Mouse (Mus musculus) midbrain, embryonic 15.5 days (tissue): ENCODE data around the gene Nrxn2. TPM values are rescaled to one million over a fixed set of nuclear protein-coding genes. Genes with fewer than 3 reads are reported as not detected.

Experiments
- ATAC-seq: fragments of 200-750 bp; cut with Nextera tagmentation; replicated peaks from 2 replicates; pipeline ENCODE4 v1.8.0; 2017; ENCODE audit warnings: moderate TSS enrichment
- H3K27ac ChIP-seq: fragments of 300-500 bp; sonication (generic); 2 replicates; pipeline ENCODE4 v1.5.1; 2015; ENCODE audit warnings: mild to moderate bottlenecking, inconsistent platforms
- H3K27me3 ChIP-seq: fragments of 300-500 bp; sonication (generic); replicated peaks from 2 replicates; pipeline ENCODE4 v1.6.1; 2015; ENCODE audit warnings: inconsistent platforms
- H3K36me3 ChIP-seq: fragments of 300-500 bp; sonication (generic); replicated peaks from 2 replicates; pipeline ENCODE4 v1.6.1; 2015; ENCODE audit warnings: inconsistent platforms
- H3K4me1 ChIP-seq: fragments of 300-500 bp; sonication (generic); 2 replicates; pipeline ENCODE4 v1.6.1; 2015; ENCODE audit warnings: inconsistent platforms
- H3K4me2 ChIP-seq: fragments of 300-500 bp; sonication (generic); 2 replicates; pipeline ENCODE4 v1.6.1; 2015; ENCODE audit warnings: inconsistent platforms, mild to moderate bottlenecking, moderate library complexity
- H3K4me3 ChIP-seq: fragments of 300-500 bp; sonication (generic); 2 replicates; pipeline ENCODE4 v1.5.1; 2015; ENCODE audit warnings: mild to moderate bottlenecking, inconsistent platforms
- H3K9ac ChIP-seq: fragments of 300-500 bp; sonication (generic); 2 replicates; pipeline ENCODE4 v1.6.1; 2015; ENCODE audit warnings: mild to moderate bottlenecking, inconsistent platforms
- H3K9me3 ChIP-seq: fragments of 300-500 bp; sonication (generic); 2 replicates; pipeline ENCODE4 v1.6.1; 2016; ENCODE audit warnings: inconsistent platforms
- WGBS: fragments of 180-500 bp; shearing (Covaris S2); methylation state at CpG from one replicate; pipeline ENCODE4 v1.1.7; 2015; ENCODE audit warnings: mixed read lengths; 5-methylcytosine and 5-hydroxymethylcytosine counted together
- polyA plus RNA-seq: library from polyadenylated mRNA; unstranded; fragments of >200 nt; fragmentation: Nextera tagmentation; extraction: Ambion mirVana; gene quantifications from 2 replicates; pipeline ENCODE4 v1.2.1, GENCODE M21; 2015

Gene Nrxn2
- polyA plus RNA-seq, 1 experiment from 2014 or later = 44.6 TPM

DNA sequence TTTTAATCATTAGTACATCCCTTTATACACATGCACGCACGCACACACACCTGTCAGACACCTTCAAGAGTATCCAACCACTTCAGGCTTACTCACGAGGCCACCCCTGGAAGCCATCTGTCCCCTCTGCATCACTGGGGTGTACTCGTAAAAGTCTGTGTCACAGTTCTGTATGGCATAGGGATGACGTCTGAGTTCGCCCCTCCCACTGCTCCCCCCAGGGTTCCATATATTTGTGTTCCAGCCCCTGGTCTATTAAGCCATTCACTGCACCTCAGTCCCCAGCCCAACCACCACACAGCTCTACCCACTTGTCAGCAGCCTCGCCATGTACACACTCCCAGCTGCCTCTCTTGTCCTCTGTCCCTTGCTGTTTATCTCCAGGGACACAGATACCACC is 3.5 kb downstream of the Nrxn2 start:
- ATAC-seq = no peak
- WGBS = 69% methylated on average over 7 of the region's 7 CpGs
- H3K36me3 ChIP-seq = no peaks in the 10 kb centered on the region
- no peak overlapping the region for H3K27ac ChIP-seq
- H3K4me3 ChIP-seq = no peak overlapping the region
- no peak overlapping the region for H3K9ac ChIP-seq
- peaks cover 87% of the 10 kb centered on the region for H3K4me1 ChIP-seq
- no peaks in the 10 kb centered on the region for H3K9me3 ChIP-seq
- 0 out of 2 replicates have a peak overlapping the region, but pooled peaks have one; percentile 88 for H3K4me2 ChIP-seq
- no peaks in the 10 kb centered on the region for H3K27me3 ChIP-seq

DNA sequence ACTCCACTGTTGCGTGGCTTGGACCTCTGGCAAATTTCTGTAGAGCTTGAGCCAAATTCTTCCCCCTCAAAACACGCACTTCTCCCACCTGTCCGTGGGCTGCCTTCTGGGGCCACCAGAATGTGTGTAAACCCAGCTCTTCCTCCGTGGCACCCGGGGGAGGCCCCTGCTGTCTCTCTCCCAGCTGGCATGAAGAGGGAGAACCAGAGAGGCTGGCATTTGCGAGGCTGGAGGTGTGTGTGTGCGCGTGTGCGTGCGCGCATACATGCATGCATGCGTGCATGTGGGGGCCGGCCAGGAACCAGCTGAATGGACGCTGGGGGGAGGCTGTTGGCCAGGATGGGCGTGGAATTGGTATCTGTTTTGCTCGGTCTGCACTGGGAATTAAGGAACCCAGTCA is 4.7 kb downstream of the Nrxn2 start:
- Histone ChIP-seq H3K9me3 (no peaks in the 10 kb centered on the region), H3K36me3 (no peaks in the 10 kb centered on the region), H3K4me2 (no peak overlapping the region), H3K27me3 (no peaks in the 10 kb centered on the region), H3K27ac (no peak overlapping the region), H3K4me1 (peaks cover 87% of the 10 kb centered on the region), H3K9ac (no peak overlapping the region), H3K4me3 (no peak overlapping the region)
- no peak for ATAC-seq
- WGBS = 87% methylated on average over 16 of the region's 16 CpGs

DNA sequence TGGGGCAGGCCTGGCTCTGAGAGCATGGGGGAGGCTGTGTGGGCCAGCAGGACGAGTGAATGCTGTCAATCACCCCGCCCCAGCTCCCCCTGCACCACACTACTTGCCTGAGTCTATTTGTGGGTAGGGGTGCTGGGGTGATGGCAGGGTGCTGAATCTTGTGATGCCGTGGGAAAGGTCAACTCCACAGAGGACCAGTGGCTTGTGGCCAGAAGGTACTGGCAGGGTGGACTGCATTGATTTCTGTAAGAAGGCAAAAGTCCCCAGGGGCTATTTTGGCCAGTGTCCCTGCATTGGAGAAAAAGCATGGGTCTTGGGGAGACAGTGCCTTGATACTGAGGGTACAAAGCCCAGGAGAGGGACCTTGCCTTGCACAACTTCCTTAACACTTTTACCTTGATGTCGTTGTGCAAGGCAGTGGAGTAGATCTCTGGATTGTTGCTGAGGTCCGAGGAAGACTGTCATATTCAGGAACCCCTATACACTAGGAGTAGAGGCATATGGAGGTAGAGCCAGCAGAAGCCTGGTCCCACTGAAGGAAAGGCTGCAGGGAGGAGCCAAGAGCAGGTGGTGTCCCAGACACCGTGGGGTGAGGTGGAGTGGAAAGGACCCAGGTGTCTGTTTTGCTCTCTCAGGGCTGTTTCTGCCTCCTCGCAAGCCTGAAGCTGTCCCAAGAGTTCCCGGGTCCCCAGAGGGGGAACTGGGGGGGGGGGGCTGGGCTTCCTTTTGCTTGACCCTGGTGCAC is 5.8 kb downstream of the Nrxn2 start:
- Histone ChIP-seq H3K4me1 (peaks cover 96% of the 10 kb centered on the region), H3K27ac (no peak overlapping the region), H3K9me3 (no peaks in the 10 kb centered on the region), H3K27me3 (0 out of 2 replicates have a peak, but pooled peaks cover 3% of the 10 kb centered on the region), H3K4me2 (no peak overlapping the region), H3K9ac (no peak overlapping the region), H3K4me3 (no peak overlapping the region), H3K36me3 (no peaks in the 10 kb centered on the region)
- ATAC-seq = no peak
- WGBS = 63% methylated on average over 8 of the region's 8 CpGs

DNA sequence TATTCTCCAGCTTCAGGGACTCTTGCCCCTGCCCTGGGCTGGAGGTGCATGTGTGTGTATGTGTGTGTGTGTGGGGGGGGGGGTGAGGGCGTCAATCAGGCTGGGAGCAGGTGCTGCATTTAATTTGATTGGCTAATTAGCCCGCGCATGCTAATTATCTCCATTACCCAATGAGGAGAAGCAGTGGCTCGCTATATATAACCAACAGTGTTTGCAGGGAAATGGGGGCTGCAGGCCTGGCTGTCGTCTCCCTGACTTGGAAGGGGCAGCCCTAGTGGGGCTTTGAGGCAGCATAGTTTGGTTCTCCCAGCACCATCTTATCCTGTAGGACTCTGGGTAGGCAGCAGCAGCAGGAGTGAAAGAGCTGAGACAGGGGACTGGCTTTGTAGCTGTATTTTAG is 7.1 kb downstream of the Nrxn2 start:
- Histone ChIP-seq H3K4me3 (no peak overlapping the region), H3K36me3 (no peaks in the 10 kb centered on the region), H3K27me3 (0 out of 2 replicates have a peak, but pooled peaks cover 3% of the 10 kb centered on the region), H3K27ac (0 out of 2 replicates have a peak overlapping the region, but pooled peaks have one; percentile 21), H3K4me1 (peaks cover 99% of the 10 kb centered on the region), H3K9me3 (no peaks in the 10 kb centered on the region), H3K4me2 (peak overlapping the region; percentile 1; the same call in 1 of the 2 replicates), H3K9ac (no peak overlapping the region)
- 44% methylated on average over 5 of the region's 5 CpGs for WGBS
- no peak for ATAC-seq

DNA sequence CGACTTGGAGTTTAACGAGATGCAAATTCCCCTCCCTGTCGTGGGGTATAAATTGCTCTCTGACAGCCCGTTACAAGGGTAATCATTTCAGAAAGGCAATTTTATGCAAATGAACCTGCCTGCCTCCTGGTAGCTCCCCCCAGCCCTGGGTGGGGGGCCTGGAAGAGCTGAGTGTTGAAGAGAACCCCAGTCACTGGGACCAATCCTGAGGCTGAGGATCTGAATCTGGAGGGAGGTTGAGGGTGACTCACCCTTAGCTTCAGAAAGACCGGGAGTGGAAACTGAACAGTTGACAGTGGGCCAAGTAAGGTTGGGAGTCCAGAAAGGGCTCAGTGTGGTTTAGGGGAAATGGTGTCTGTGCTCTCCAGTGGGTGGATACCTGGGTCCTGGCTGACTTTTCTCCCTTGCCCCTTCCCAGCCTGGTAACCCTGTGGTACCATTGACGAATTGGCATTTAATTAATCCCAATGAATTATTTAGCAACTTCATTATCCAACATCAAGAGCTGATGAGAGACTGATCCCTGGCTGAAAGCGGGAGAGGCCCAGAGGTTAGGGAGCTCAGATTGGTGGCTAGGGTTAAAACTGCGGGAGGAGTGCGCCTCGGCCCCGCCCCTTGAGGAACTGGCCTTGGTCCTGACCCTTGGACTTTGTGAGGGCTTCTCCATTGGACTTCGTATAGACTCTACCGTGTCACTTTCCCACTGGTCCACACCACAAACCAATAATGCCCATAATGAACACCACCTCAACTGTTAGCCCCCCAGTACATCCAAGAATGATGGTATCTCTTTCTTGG is 8.4 kb downstream of the Nrxn2 start:
- H3K36me3 ChIP-seq = no peaks in the 10 kb centered on the region
- H3K4me1 ChIP-seq = peaks cover 94% of the 10 kb centered on the region
- no peak overlapping the region for H3K9ac ChIP-seq
- no peak for ATAC-seq
- H3K4me3 ChIP-seq = no peak overlapping the region
- 0 out of 2 replicates have a peak, but pooled peaks cover 3% of the 10 kb centered on the region for H3K27me3 ChIP-seq
- WGBS = 17% methylated on average over 13 of the region's 13 CpGs
- no peaks in the 10 kb centered on the region for H3K9me3 ChIP-seq
- 0 out of 2 replicates have a peak overlapping the region, but pooled peaks have one; percentile 27 for H3K27ac ChIP-seq
- H3K4me2 ChIP-seq = peak overlapping the region; percentile 48; the same call in 1 of the 2 replicates

DNA sequence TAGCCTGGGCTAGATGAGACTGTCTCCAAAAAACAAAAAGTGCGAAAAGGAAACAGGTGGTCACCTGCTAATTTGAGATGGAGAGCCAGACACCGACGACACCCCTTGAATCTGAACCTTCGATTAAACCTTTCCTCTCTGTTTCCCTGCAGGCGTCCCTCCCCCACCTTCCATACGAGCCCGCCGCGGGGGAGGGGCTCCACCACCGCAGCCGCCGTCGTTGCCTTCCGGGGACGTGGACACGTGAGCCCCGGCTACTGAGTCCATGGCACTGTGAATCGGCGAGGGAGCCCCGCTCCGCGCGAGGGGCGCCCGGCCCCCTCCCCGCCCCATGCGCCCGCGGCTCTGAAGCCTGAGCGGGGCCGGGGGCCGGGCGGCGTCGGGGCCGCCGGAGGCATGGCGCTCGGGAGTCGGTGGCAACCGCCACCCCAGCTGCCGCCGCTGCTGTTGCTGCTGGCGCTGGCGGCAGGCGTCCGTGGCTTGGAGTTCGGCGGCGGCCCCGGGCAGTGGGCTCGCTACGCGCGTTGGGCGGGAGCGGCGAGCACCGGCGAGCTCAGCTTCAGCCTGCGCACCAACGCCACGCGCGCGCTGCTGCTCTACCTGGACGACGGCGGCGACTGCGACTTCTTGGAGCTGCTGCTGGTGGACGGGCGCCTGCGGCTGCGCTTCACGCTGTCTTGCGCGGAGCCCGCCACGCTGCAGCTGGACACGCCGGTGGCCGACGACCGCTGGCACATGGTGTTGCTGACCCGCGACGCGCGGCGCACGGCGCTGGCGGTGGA is 9.3 kb downstream of the Nrxn2 start:
- H3K4me3 ChIP-seq = peak overlapping the region; percentile 26
- H3K27ac ChIP-seq = no peak overlapping the region; the same call in 1 of the 2 replicates
- H3K4me1 ChIP-seq = peaks cover 84% of the 10 kb centered on the region
- WGBS = 2% methylated on average over 84 of the region's 94 CpGs
- H3K9me3 ChIP-seq = no peaks in the 10 kb centered on the region
- H3K36me3 ChIP-seq = no peaks in the 10 kb centered on the region
- peak overlapping the region; percentile 48 for H3K4me2 ChIP-seq
- no peak for ATAC-seq
- H3K27me3 ChIP-seq = 0 out of 2 replicates have a peak, but pooled peaks cover 3% of the 10 kb centered on the region
- H3K9ac ChIP-seq = 0 out of 2 replicates have a peak overlapping the region, but pooled peaks have one; percentile 31

DNA sequence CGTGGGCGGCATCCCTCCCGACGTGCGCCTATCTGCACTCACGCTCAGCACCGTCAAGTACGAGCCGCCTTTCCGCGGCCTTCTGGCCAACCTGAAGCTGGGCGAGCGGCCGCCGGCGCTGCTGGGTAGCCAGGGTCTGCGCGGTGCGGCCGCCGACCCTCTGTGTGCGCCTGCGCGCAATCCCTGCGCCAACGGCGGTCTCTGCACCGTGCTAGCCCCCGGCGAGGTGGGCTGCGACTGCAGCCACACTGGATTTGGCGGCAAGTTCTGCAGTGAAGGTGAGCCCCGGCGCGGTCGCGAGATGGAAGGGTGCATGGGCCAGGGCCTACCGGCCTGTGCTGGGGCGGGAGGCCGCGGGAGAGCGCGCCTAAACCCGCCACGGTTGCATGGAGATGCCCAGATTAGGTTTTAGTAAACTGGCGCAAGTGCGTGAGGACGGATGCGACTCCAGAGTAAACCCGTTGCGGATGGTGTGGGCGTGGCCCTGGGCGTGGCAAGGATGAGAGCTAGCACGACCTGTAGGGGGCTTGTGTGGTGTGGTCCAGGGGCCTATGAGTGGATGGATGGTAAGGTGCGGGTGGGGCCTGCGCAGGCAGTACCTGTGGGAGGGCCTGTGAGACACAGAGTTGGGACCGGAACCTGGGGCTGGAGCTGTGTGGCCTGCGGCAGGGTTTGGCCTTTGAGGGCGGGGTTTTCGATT is 10.1 kb downstream of the Nrxn2 start:
- peak overlapping the region; percentile 26 for H3K4me3 ChIP-seq
- H3K4me2 ChIP-seq = peak overlapping the region; percentile 48
- H3K9me3 ChIP-seq = no peaks in the 10 kb centered on the region
- 0 out of 2 replicates have a peak, but pooled peaks cover 3% of the 10 kb centered on the region for H3K27me3 ChIP-seq
- no peak overlapping the region for H3K27ac ChIP-seq
- WGBS = 3% methylated on average over 59 of the region's 60 CpGs
- H3K9ac ChIP-seq = peak overlapping the region; percentile 31
- peaks cover 84% of the 10 kb centered on the region for H3K4me1 ChIP-seq
- peak; percentile 29; the same call in 1 of the 2 replicates for ATAC-seq
- no peaks in the 10 kb centered on the region for H3K36me3 ChIP-seq

DNA sequence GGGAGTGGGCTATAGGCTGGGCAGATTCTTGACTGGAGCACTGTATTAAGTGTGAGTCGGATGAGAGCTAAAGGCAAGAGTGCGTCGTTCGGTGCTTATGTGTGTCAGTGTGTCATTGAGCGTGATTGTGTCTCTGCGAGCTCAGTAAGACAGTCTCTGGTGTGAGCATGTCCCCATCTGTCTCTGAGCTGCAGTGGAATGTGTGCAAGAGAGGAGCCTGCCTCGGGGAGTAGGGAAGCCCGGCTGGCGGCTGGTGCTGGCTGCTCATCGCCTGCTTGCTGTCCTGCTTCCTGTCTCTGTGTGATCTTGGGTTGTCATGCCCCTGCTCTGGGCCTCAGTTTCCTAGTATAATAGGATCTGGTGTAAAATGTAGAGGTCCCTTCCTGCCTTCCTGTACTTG is 24.5 kb downstream of the Nrxn2 start:
- Histone ChIP-seq H3K9me3 (no peaks in the 10 kb centered on the region), H3K27me3 (no peaks in the 10 kb centered on the region), H3K36me3 (no peaks in the 10 kb centered on the region), H3K9ac (no peak overlapping the region), H3K27ac (peak overlapping the region; percentile 38; the same call in 1 of the 2 replicates), H3K4me1 (peaks cover 86% of the 10 kb centered on the region), H3K4me3 (no peak overlapping the region), H3K4me2 (no peak overlapping the region)
- WGBS = 62% methylated on average over 10 of the region's 10 CpGs
- no peak for ATAC-seq

DNA sequence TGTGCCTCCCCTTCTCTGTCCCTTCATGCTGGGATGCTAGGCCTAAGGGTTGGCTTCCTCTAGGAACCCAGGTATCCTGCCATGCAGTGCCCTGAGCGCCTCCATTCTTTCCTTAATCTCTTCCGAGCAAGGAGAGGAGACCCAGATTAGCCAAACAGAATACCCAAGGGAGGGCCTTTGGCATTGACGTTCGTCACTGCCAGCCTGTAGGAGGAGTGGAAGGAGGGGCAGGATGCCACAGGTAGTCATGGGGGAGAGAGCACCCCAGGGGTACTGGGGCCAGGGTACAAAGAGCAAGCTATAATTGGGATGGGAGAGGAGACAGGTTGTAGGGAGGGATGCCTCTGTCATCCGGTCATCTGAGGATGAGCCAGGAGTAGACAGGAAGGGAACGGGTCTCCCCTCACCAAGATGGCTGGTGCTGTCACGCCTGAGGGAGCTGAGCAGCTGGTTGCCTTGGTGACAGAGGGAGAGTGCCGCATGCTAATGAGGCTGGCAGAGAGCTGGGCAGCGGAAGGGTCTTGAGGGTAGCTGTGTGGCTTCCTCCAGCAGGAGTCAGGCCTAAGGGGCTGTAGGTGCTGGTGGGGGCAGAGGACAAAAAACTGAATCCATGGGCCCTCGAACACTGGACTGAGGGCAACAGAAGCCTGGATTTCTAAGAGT is 27.4 kb downstream of the Nrxn2 start:
- Histone ChIP-seq H3K9ac (peak overlapping the region; percentile 32; the same call in 1 of the 2 replicates), H3K4me3 (peak overlapping the region; percentile 18), H3K9me3 (no peaks in the 10 kb centered on the region), H3K4me1 (peaks cover 91% of the 10 kb centered on the region), H3K27me3 (no peaks in the 10 kb centered on the region), H3K4me2 (peak overlapping the region; percentile 47), H3K36me3 (no peaks in the 10 kb centered on the region), H3K27ac (peak overlapping the region; percentile 90)
- 12% methylated on average over 10 of the region's 10 CpGs for WGBS
- ATAC-seq = peak; percentile 88

DNA sequence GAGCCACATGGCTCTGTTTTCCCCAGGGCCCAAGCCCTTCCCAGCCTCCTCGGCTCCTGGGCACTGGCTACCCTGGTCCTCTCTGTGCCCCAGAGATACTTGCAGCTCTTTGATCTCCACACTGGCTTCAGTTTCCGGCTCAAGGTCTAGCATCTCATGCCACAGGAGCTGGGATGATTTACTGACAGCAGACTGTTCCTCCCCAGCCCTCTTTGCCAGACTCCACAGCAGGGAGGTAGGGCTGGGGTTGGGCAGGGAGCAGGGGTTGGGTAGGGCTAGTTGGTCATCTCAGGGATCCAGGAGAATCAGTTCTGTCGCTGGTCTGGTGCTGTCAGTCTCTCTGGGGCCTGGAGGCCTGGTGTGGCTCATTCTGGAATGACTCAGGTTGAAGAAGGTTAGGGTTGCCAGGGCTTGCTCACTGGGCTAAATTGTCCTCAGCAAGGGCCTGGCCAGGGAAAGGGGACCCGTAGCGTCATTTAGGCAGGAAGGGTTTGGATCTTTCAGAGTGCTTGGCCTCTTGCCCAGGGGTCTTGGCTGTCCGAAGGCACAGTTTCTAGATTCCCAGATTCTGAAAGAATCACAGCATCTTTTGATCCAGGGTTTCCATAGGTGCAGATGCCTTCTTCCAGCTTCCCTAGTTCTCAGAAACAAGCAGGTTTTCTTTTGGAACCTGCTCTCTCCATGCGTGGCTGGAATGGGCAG is 28.4 kb downstream of the Nrxn2 start:
- 43% methylated on average over 7 of the region's 7 CpGs for WGBS
- H3K4me2 ChIP-seq = peak overlapping the region; percentile 47
- no peak overlapping the region for H3K4me3 ChIP-seq
- no peaks in the 10 kb centered on the region for H3K36me3 ChIP-seq
- H3K27me3 ChIP-seq = no peaks in the 10 kb centered on the region
- H3K9me3 ChIP-seq = no peaks in the 10 kb centered on the region
- peak overlapping the region; percentile 90 for H3K27ac ChIP-seq
- H3K9ac ChIP-seq = peak overlapping the region; percentile 32; the same call in 1 of the 2 replicates
- peaks cover 93% of the 10 kb centered on the region for H3K4me1 ChIP-seq
- 0 out of 2 replicates have a peak, but pooled peaks have one; percentile 3 for ATAC-seq
